Mouse (Mus musculus) heart, postnatal 0 days (tissue): ENCODE measurements around the gene Gm10392.

Experiments used
- CTCF ChIP-seq: IDR thresholded peaks from 2 replicates; pipeline ENCODE4 v1.5.1; 2016; ENCODE audit warnings: antibody characterized with exemption, control low read depth, low read depth
- EP300 ChIP-seq: IDR thresholded peaks from 2 replicates; pipeline ENCODE4 v1.6.1; 2016; ENCODE audit warnings: antibody characterized with exemption, low read depth

GRCm38 (mm10) chr11:77468397-77468796, 50.6 kb downstream of the Gm10392 start:
- TF ChIP-seq CTCF, result no peak
- TF ChIP-seq EP300, result no peak
